Mouse (Mus musculus) R1 (cell line): ENCODE measurements at regions not wholly inside any gene's neighbourhood (a gene's known extent, or its start where the extent isn't known, plus 50 kb on each side); places are given as distances from the start of the nearest gene placed in this dataset.
A peak's percentile ranks its signal among the peaks of the same experiment; 100 is the strongest.

Experiments
- DNase-seq: peaks from one replicate; pipeline ENCODE4 v3.0.0-alpha.2; 2018; ENCODE audit warnings: low read depth, low spot score

GRCm38 (mm10) chr2:107785521-107785920, 495.1 kb downstream of the Kcna4 start:
- no peak for DNase-seq

GRCm38 (mm10) chr2:107796930-107797329, 506.5 kb downstream of the Kcna4 start:
- DNase-seq, result no peak

- DNase-seq, result no peak
Observed at GRCm38 (mm10) chr2:107813206-107813605, 522.8 kb downstream of the Kcna4 start.

GRCm38 (mm10) chr2:107813992-107814391, 523.6 kb downstream of the Kcna4 start:
- peak; percentile 60 for DNase-seq
